Mouse (Mus musculus) stomach, postnatal 0 days (tissue): Measurements from ENCODE around the gene Zfp563. TPM values are rescaled to one million over a fixed set of nuclear protein-coding genes. Genes with fewer than 3 reads are reported as not detected.

Experiments used
- ATAC-seq: fragments of 200-750 bp; cut with Nextera tagmentation; 2 replicates; pipeline ENCODE4 v1.8.0; 2017; ENCODE audit not compliant: low FRiP score, low TSS enrichment
- DNase-seq: peaks from one replicate; pipeline ENCODE4 v3.0.0-alpha.2; 2016; ENCODE audit warnings: low spot score
- H3K27ac ChIP-seq: fragments of 300-500 bp; sonication (generic); replicated peaks from 2 replicates; pipeline ENCODE4 v1.5.1; 2014; ENCODE audit warnings: mild to moderate bottlenecking, control low read depth
- H3K27me3 ChIP-seq: fragments of 300-500 bp; sonication (generic); 2 replicates; pipeline ENCODE4 v1.6.1; 2014; ENCODE audit warnings: low read length; ENCODE audit not compliant: control insufficient read depth, insufficient read depth
- H3K36me3 ChIP-seq: fragments of 300-500 bp; sonication (generic); 2 replicates; pipeline ENCODE4 v1.6.1; 2014; ENCODE audit warnings: low read length, mixed read lengths; ENCODE audit not compliant: control insufficient read depth, insufficient read depth
- H3K4me1 ChIP-seq: fragments of 300-500 bp; sonication (generic); replicated peaks from 2 replicates; pipeline ENCODE4 v1.6.1; 2014; ENCODE audit warnings: antibody characterized with exemption; ENCODE audit not compliant: control insufficient read depth, insufficient read depth
- H3K4me2 ChIP-seq: fragments of 300-500 bp; sonication (generic); replicated peaks from 2 replicates; pipeline ENCODE4 v1.6.1; 2014; ENCODE audit warnings: low read depth, mild to moderate bottlenecking, control low read depth, moderate library complexity
- H3K4me3 ChIP-seq: fragments of 300-500 bp; sonication (generic); 2 replicates; pipeline ENCODE4 v1.5.1; 2014; ENCODE audit warnings: low read depth, low read length, control low read depth
- H3K9ac ChIP-seq: fragments of 300-500 bp; sonication (generic); 2 replicates; pipeline ENCODE4 v1.6.1; 2014; ENCODE audit warnings: mild to moderate bottlenecking, low read length, control low read depth, mixed read lengths
- H3K9me3 ChIP-seq: fragments of 300-500 bp; sonication (generic); 2 replicates; pipeline ENCODE4 v1.6.1; 2016; ENCODE audit warnings: low read length; ENCODE audit not compliant: control insufficient read depth
- CTCF ChIP-seq: IDR thresholded peaks from 2 replicates; pipeline ENCODE4 v1.5.1; 2016; ENCODE audit warnings: antibody characterized with exemption, low read depth, mild to moderate bottlenecking, moderate library complexity
- EP300 ChIP-seq: optimal IDR thresholded peaks from 2 replicates; pipeline ENCODE3; 2016; ENCODE audit warnings: antibody characterized with exemption
- WGBS: fragments of 180-500 bp; shearing (Covaris S2); extraction: QIAGEN DNeasy Blood & Tissue Kit; methylation state at CpG from one replicate; pipeline ENCODE4 v1.1.7; 2014; 5-methylcytosine and 5-hydroxymethylcytosine counted together
- polyA plus RNA-seq: library from polyadenylated mRNA; unstranded; fragments of >200 nt; fragmentation: Nextera tagmentation; extraction: Ambion mirVana; gene quantifications from 2 replicates; pipeline ENCODE4 v1.2.1, GENCODE M21; 2015

Gene Zfp563
- 2.5 and 3.7 TPM in 2 replicates for polyA plus RNA-seq

DNA sequence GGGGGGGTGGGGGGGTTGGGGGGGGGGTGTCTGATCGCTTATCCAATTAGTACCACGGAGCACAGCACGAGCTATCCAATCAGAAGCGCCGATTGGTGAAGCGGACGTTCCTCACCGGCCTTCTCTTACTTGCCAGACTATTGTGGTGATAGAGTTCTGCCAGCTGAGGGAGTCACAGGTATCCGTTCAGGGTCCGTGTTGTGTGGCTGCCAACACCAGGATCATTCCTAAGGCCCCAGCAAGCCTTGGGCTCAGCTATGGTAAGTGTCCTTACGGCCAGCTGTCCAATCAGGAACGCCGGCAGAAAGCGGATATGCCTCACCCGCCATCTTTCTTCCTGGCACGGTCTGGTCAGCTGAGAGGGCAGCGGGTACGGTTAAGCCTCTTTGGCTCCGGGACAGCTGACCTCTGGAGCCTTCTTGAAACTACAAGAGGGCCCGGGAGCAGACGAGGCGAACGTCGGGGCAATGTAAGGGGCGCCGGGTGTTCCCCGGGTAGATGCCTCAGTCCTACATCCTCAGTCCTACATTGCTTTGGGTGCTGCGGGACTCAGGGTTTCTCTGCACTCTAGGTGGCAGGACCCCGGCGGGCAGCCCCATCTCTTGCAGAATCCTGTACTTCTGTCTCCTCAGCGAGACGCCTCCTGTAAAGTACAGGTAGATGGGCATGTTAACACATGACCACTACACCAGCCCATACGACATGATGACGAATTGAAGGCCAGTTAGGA is at the start of gene Zfp563:
Zfp563 (plus strand) TSS at position 91 of the 730 bp plus-strand sequence.
- 3% methylated on average over 34 of the region's 34 CpGs for WGBS
- DNase-seq (peak; percentile 91), ATAC-seq (peak; percentile 94)
- TF ChIP-seq EP300 (no peak), CTCF (peak; percentile 11; the same call in 1 of the 2 replicates)
- H3K4me3 ChIP-seq = peak within 1 kb of the TSS; percentile 53
- H3K9me3 ChIP-seq = no peaks in the 10 kb centered on the region
- no peaks in the 10 kb centered on the region for H3K27me3 ChIP-seq
- H3K4me1 ChIP-seq = no peaks in the 10 kb centered on the region; the same call in 1 of the 2 replicates
- peak within 1 kb of the TSS; percentile 86 for H3K27ac ChIP-seq
- peak within 1 kb of the TSS; percentile 69 for H3K4me2 ChIP-seq
- H3K9ac ChIP-seq = peak within 1 kb of the TSS; percentile 67
- H3K36me3 ChIP-seq = no peaks in the 10 kb centered on the region

DNA sequence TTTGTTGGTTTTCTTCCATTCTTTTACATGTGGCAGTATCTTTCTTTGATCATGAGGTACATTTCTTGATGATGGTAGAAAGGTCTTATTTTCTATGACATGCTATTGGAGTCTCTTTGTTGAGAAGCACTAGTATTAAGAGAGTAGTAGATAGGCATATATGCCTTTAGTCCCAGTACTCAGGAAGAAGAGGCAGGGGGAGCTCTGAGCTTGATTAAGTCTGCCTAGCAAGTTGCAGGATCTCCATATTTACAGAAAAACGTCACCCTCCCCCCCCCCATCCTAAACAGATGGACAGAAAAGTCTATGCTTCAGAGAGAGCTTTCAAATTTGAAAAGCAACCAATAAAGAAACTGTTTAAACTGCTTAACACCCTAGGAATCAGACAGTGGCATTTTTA is 30.3 kb upstream of the Zfp563 start:
- WGBS = 3% methylated on average over 1 of the region's 1 CpGs
- H3K4me2 ChIP-seq = no peak overlapping the region
- H3K9ac ChIP-seq = no peak overlapping the region
- H3K36me3 ChIP-seq = no peaks in the 10 kb centered on the region
- no peak for TF ChIP-seq EP300
- TF ChIP-seq CTCF = peak; percentile 24; the same call in 1 of the 2 replicates
- no peak for DNase-seq
- no peak for ATAC-seq
- H3K9me3 ChIP-seq = no peaks in the 10 kb centered on the region
- H3K27me3 ChIP-seq = no peaks in the 10 kb centered on the region
- no peaks in the 10 kb centered on the region for H3K4me1 ChIP-seq
- no peak overlapping the region for H3K27ac ChIP-seq
- no peak overlapping the region for H3K4me3 ChIP-seq

DNA sequence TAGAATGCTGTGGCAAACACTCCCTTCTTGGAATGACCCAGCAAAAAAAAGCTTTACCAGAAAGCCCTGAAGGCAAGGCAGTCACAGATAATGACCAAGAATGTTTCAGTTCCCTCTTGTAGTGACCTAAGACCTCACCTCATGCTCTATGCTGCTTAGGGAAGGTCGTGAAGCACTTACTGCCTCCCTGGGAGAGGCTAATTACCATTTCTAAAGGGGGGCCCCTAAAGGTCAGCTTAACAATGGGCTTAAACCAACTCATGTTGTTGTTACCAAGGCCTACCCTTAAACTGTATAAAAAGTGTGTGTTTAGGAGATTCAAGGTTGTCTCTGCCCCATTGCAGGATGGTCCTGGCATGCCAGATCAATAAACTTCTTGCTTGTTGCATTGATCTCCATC is 26.1 kb upstream of the Zfp563 start:
- DNase-seq (no peak), ATAC-seq (no peak)
- Histone ChIP-seq H3K27ac (no peak overlapping the region), H3K9me3 (no peaks in the 10 kb centered on the region), H3K4me2 (no peak overlapping the region), H3K27me3 (no peaks in the 10 kb centered on the region), H3K36me3 (no peaks in the 10 kb centered on the region), H3K9ac (no peak overlapping the region), H3K4me3 (no peak overlapping the region), H3K4me1 (no peaks in the 10 kb centered on the region)
- WGBS = 0% methylated on average over 1 of the region's 1 CpGs
- no peak for TF ChIP-seq CTCF
- no peak for TF ChIP-seq EP300

DNA sequence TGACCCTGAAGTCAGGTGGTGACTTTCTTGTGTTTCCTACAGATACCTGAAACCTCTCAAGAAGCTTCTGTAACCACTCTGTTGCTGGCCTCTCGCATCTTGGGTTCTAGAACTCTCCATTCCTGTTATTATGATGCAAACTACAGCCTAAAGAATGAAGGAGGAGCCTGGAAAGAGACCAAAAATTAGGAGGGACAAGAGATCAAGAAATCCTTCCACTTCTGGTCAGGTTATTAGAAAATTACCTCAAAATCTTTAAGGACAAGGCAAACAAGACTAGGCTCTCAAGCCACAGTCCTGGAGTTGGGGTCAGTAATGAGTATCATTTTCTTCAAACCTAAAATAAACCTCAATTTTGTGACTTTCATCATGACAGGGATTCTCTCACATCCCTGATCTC is 21.2 kb upstream of the Zfp563 start, which contains the start of gene 4921501E09Rik:
4921501E09Rik (minus strand) TSS at position 101 of the 400 bp plus-strand sequence.
- H3K36me3 ChIP-seq = no peaks in the 10 kb centered on the region
- no peaks in the 10 kb centered on the region for H3K27me3 ChIP-seq
- H3K9ac ChIP-seq = no peak within 1 kb of the TSS
- TF ChIP-seq CTCF (no peak), EP300 (no peak)
- no peaks in the 10 kb centered on the region for H3K9me3 ChIP-seq
- H3K4me3 ChIP-seq = no peak within 1 kb of the TSS
- no peak for DNase-seq
- no peak within 1 kb of the TSS for H3K4me2 ChIP-seq
- no peaks in the 10 kb centered on the region for H3K4me1 ChIP-seq
- WGBS = 57% methylated on average over 1 of the region's 1 CpGs
- H3K27ac ChIP-seq = no peak within 1 kb of the TSS
- no peak for ATAC-seq

DNA sequence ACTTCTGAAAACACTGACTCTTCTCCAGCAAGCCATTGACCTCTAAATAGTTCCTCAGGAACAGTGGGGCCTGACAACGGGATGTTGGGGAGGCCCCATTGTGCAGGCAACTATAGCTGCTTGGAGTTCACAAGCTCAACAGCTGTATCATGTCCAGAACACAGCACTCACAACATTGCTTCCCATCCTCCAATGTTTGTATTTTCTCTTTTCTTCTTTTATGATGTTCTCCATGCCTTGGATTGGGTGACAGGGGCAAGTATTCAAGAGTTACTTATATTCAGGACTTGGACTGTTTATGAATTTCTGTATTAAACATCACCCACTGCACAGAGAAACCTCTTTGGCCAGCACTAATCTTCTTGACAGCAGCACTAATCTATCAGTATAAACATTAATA is 2.5 kb downstream of the Zfp563 start:
- Histone ChIP-seq H3K4me2 (peak overlapping the region; percentile 31; the same call in 1 of the 2 replicates), H3K9me3 (no peaks in the 10 kb centered on the region), H3K27me3 (no peaks in the 10 kb centered on the region), H3K9ac (no peak overlapping the region), H3K36me3 (no peaks in the 10 kb centered on the region), H3K4me1 (no peaks in the 10 kb centered on the region; the same call in 1 of the 2 replicates), H3K27ac (peak overlapping the region; percentile 93; the same call in 1 of the 2 replicates), H3K4me3 (no peak overlapping the region)
- WGBS = 56% methylated on average over 1 of the region's 1 CpGs
- DNase-seq (no peak), ATAC-seq (no peak)
- TF ChIP-seq CTCF = no peak
